Mouse (Mus musculus) lung, postnatal 0 days (tissue): ENCODE measurements around the gene Ptk6. TPM values are rescaled to one million over a fixed set of nuclear protein-coding genes. Genes with fewer than 3 reads are reported as not detected.

Source experiments
- ATAC-seq: fragments of 200-750 bp; cut with Nextera tagmentation; 2 replicates; pipeline ENCODE4 v1.8.0; 2017; ENCODE audit warnings: moderate library complexity
- DNase-seq: peaks from one replicate; pipeline ENCODE4 v3.0.0-alpha.2; 2016; ENCODE audit warnings: low spot score
- H3K27ac ChIP-seq: fragments of 300-500 bp; sonication (generic); 2 replicates; pipeline ENCODE4 v1.5.1; 2014; ENCODE audit warnings: antibody characterized with exemption, mild to moderate bottlenecking, low read length, mixed read lengths
- H3K27me3 ChIP-seq: fragments of 300-500 bp; sonication (generic); replicated peaks from 2 replicates; pipeline ENCODE4 v1.6.1; 2014; ENCODE audit warnings: low read length, mixed read lengths; ENCODE audit not compliant: insufficient read depth
- H3K36me3 ChIP-seq: fragments of 300-500 bp; sonication (generic); 2 replicates; pipeline ENCODE4 v1.6.1; 2014; ENCODE audit warnings: low read length, mixed read lengths; ENCODE audit not compliant: insufficient read depth
- H3K4me1 ChIP-seq: fragments of 300-500 bp; sonication (generic); 2 replicates; pipeline ENCODE4 v1.6.1; 2014; ENCODE audit warnings: antibody characterized with exemption, low read depth, low read length, mixed read lengths; ENCODE audit not compliant: insufficient read depth
- H3K4me2 ChIP-seq: fragments of 300-500 bp; sonication (generic); replicated peaks from 2 replicates; pipeline ENCODE4 v1.6.1; 2014; ENCODE audit warnings: low read depth, mild to moderate bottlenecking, low read length, moderate library complexity, mixed read lengths
- H3K4me3 ChIP-seq: fragments of 300-500 bp; sonication (generic); 2 replicates; pipeline ENCODE4 v1.5.1; 2014; ENCODE audit warnings: low read depth, low read length
- H3K9ac ChIP-seq: fragments of 300-500 bp; sonication (generic); replicated peaks from 2 replicates; pipeline ENCODE4 v1.6.1; 2014; ENCODE audit warnings: low read depth, mild to moderate bottlenecking
- H3K9me3 ChIP-seq: fragments of 300-500 bp; sonication (generic); 2 replicates; pipeline ENCODE4 v1.6.1; 2016; ENCODE audit warnings: low read length, mixed read lengths
- CTCF ChIP-seq: IDR thresholded peaks from 2 replicates; pipeline ENCODE4 v1.5.1; 2016; ENCODE audit warnings: antibody characterized with exemption, mild to moderate bottlenecking
- EP300 ChIP-seq: IDR thresholded peaks from 2 replicates; pipeline ENCODE4 v1.6.1; 2016; ENCODE audit warnings: antibody characterized with exemption, mild to moderate bottlenecking, control low read depth
- WGBS: fragments of 180-500 bp; shearing (Covaris S2); extraction: QIAGEN DNeasy Blood & Tissue Kit; methylation state at CpG from one replicate; pipeline ENCODE4 v1.1.7; 2014; 5-methylcytosine and 5-hydroxymethylcytosine counted together
- polyA plus RNA-seq: library from polyadenylated mRNA; unstranded; fragments of >200 nt; fragmentation: Nextera tagmentation; extraction: Ambion mirVana; gene quantifications from 2 replicates; pipeline ENCODE4 v1.2.1, GENCODE M21; 2015

Ptk6 gene
- polyA plus RNA-seq, 1 experiment from 2014 or later = 0.25 TPM

DNA sequence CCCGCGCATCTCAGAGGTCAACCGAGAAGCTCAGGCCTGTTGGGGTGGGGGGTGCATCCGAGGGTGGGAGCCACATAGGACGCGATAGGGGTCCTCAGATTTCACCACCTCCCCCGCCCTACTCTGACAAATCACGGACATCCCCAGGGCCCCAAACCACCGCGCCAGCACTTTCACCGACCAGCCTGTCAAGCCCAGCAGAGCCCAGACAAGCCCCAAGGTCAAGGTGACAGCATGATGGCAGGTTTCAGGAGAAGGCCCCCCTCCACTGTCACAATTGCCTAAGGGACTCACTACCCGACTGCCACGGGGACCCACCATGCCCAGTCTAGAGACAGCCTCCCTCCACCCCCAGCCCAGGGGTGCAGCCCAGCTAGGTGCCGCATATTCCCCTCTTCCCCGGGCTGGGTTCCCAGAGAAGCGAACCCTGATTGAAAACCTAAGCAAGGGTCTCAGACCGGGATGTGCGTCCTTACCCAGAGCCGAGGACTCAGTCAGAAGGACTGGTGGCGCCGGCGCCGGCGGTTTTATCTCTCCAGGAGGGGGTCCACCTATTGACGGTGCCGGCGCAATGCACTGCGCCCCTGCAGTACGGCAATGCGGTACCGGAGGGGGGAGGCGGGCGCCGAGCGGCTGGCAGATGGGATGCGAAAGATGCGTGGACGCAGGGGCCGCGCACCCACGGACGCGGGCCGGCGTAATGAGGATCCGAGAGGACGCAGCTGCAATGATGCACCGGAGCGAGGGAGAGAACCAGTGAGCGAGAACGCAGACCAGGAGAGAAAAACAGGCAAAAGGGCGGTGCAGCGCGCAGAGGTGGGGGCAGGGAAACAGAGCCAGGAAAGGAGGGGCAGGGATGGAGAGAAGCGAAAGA, 46.1 kb downstream of the Ptk6 start, which contains the start of gene Eef1a2:
TSS of gene Eef1a2 (minus strand) at position 767 of the 874 bp plus-strand sequence.
- H3K36me3 ChIP-seq = no peaks in the 10 kb centered on the region
- H3K4me2 ChIP-seq = no peak within 1 kb of the TSS
- no peak within 1 kb of the TSS for H3K27ac ChIP-seq
- DNase-seq = no peak
- peaks cover 15% of the 10 kb centered on the region; the same call in 1 of the 2 replicates for H3K27me3 ChIP-seq
- no peak within 1 kb of the TSS for H3K4me3 ChIP-seq
- H3K9ac ChIP-seq = no peak within 1 kb of the TSS
- no peak for TF ChIP-seq CTCF
- TF ChIP-seq EP300 = no peak
- no peak for ATAC-seq
- no peaks in the 10 kb centered on the region for H3K4me1 ChIP-seq
- 4% methylated on average over 55 of the region's 55 CpGs for WGBS
- H3K9me3 ChIP-seq = no peaks in the 10 kb centered on the region

DNA sequence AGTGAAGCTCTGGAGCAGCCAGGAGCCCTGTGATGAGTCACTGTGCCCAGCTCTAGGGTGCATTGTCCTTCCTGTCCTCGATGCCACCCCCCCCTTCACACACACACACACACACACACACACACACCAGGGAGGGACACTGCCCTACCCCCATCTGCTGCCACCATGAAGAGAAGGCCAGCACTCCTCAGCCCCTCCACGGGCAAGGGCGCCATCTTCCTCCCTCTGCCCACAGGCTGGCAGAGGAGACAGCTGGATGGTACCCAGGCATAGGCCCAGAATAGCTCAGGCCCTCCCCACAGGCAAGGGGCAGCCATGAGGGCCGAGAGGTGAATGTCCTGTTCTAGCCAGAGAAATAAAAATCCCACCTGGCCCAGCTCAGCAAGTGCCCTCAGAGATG, 46.8 kb downstream of the Ptk6 start:
- Histone ChIP-seq H3K9me3 (no peaks in the 10 kb centered on the region), H3K4me2 (no peak overlapping the region), H3K4me1 (no peaks in the 10 kb centered on the region), H3K27ac (no peak overlapping the region), H3K36me3 (no peaks in the 10 kb centered on the region), H3K9ac (no peak overlapping the region), H3K4me3 (no peak overlapping the region), H3K27me3 (peaks cover 15% of the 10 kb centered on the region; the same call in 1 of the 2 replicates)
- ATAC-seq (no peak), DNase-seq (no peak)
- WGBS = 43% methylated on average over 4 of the region's 4 CpGs
- TF ChIP-seq CTCF = no peak
- no peak for TF ChIP-seq EP300

DNA sequence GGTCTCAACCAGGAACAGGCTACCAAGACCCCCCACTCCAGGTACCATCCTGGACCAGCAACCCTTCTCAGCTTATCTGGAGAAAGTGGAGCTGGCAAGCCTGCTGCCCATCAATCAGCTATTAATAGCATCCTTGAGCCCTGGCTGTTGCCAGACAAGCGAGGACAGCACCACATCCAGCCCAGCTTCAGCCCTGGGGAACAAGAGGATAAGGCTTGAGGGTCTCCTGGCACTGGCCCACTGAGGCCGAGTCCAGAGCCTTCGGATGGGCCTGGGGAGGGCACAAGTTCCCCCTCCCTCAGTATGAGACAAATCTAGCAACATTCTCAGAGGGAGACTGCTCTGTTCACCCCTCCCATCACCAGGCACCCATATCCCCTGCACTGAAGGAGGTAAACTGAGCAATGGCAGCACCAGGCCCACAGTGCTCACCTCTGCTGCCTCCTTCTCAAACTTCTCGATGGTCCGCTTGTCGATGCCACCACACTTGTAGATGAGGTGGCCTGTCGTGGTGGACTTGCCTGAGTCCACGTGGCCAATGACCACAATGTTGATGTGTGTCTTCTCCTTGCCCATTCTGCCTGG, 47.7 kb downstream of the Ptk6 start:
- no peak overlapping the region for H3K4me3 ChIP-seq
- peaks cover 15% of the 10 kb centered on the region; the same call in 1 of the 2 replicates for H3K27me3 ChIP-seq
- no peaks in the 10 kb centered on the region for H3K4me1 ChIP-seq
- WGBS = 66% methylated on average over 8 of the region's 8 CpGs
- H3K9ac ChIP-seq = no peak overlapping the region
- H3K36me3 ChIP-seq = no peaks in the 10 kb centered on the region
- no peak for TF ChIP-seq CTCF
- TF ChIP-seq EP300 = no peak
- DNase-seq (no peak), ATAC-seq (no peak)
- no peak overlapping the region for H3K4me2 ChIP-seq
- H3K27ac ChIP-seq = no peak overlapping the region
- H3K9me3 ChIP-seq = no peaks in the 10 kb centered on the region

DNA sequence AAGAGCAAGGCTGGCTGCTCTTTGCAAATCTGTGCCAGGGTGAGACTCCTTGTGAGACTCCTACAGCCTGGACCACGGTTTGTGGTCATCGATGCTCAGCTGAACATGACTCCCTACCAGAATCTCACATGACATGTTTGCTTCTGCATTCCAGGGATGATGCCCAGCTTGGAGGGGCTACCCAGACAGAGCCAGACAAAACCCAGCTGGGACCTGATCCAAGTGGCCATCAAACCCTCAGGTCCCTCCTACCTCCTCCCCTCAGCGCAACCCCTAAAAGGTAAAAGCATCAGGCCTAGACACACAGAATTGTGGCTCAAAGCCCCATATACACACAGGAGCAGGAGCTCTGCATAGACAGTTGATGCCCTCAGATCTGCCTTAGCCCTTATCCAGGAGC, 48.2 kb downstream of the Ptk6 start:
- Histone ChIP-seq H3K9me3 (no peaks in the 10 kb centered on the region), H3K9ac (no peak overlapping the region), H3K27ac (no peak overlapping the region), H3K4me2 (no peak overlapping the region), H3K36me3 (no peaks in the 10 kb centered on the region), H3K4me3 (no peak overlapping the region), H3K4me1 (no peaks in the 10 kb centered on the region), H3K27me3 (peaks cover 15% of the 10 kb centered on the region; the same call in 1 of the 2 replicates)
- WGBS = 81% methylated on average over 3 of the region's 3 CpGs
- ATAC-seq (no peak), DNase-seq (no peak)
- no peak for TF ChIP-seq CTCF
- TF ChIP-seq EP300 = no peak

DNA sequence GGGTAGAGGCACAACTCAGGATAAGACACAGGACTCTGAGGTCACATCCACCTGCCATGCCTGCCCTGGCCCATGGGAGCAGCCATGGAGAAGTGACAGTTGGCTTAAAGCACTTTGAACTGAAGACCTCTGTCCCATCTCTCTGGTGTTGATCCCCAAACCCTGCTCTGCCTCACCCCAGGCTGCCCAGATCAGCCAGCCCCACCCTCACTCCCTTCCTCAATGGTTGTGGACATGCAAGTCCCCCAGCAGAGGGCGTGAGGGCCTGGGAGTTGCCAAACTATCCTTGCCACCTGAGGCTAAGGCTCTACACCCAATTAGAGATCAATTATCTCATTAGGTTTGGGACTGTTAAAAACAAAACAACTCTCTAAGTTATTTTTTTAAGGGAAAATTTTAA, 48.8 kb downstream of the Ptk6 start:
- ATAC-seq (no peak), DNase-seq (no peak)
- Histone ChIP-seq H3K4me1 (no peaks in the 10 kb centered on the region), H3K36me3 (no peaks in the 10 kb centered on the region), H3K9me3 (no peaks in the 10 kb centered on the region), H3K27ac (no peak overlapping the region), H3K4me3 (no peak overlapping the region), H3K4me2 (no peak overlapping the region), H3K9ac (no peak overlapping the region), H3K27me3 (peaks cover 15% of the 10 kb centered on the region; the same call in 1 of the 2 replicates)
- 0% methylated on average over 1 of the region's 1 CpGs for WGBS
- TF ChIP-seq EP300 (no peak), CTCF (peak; percentile 61)

DNA sequence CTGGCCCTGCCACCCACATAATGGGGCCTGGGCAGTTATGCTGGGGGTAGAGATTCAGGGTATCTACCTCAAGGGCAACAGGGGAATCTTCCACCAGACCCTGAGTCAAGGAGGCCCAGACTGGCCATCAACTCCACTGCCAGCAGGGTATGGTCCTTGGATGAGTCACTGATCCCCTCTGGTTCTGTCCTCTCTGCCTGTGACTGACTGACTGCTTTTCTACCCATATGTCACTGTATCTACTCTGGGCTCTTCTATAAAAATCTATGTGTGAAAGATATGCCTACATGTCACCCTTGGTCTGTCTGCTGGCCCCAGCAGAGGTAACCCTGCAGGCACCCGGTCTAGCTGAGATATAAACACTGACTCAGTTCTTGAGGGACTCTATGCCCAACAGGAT, 49.5 kb downstream of the Ptk6 start:
- TF ChIP-seq EP300 (no peak), CTCF (no peak)
- Histone ChIP-seq H3K4me3 (no peak overlapping the region), H3K36me3 (no peaks in the 10 kb centered on the region), H3K9me3 (no peaks in the 10 kb centered on the region), H3K27me3 (peaks cover 15% of the 10 kb centered on the region; the same call in 1 of the 2 replicates), H3K9ac (no peak overlapping the region), H3K27ac (no peak overlapping the region), H3K4me2 (no peak overlapping the region), H3K4me1 (0 out of 2 replicates have a peak, but pooled peaks cover 3% of the 10 kb centered on the region)
- 65% methylated on average over 1 of the region's 1 CpGs for WGBS
- DNase-seq (no peak), ATAC-seq (no peak)
